Mouse (Mus musculus): Measurements from ENCODE around the gene Chadl. TPM values are rescaled to one million over a fixed set of nuclear protein-coding genes. Genes with fewer than 3 reads are reported as not detected.
"Not testable (repeated sequence)": the region's sequence is repeated elsewhere in the genome, so short reads cannot be mapped to it uniquely, and the experiment has no call there.

Chadl gene
- 1.7 TPM in 2 replicates for polyA plus RNA-seq (2012; rRNA removed)

- no peak for DNase-seq
Measured at GRCm38 (mm10) chr15:81697175-81697574, at the start of gene Chadl. TSS of gene Chadl (minus strand) at chr15:81697287.

GRCm38 (mm10) chr15:81745601-81746114 is 48.6 kb upstream of the Chadl start:
- Histone ChIP-seq H3K36me3 (ENCODE audit: control insufficient read depth, insufficient read depth, low read length) (no peaks in the 10 kb centered on the region), H3K27me3 (ENCODE audit: control insufficient read depth, insufficient read depth, low read length) (no peaks in the 10 kb centered on the region), H3K4me3 (ENCODE audit: control insufficient read depth, insufficient read depth, low read length) (peak overlapping the region; percentile 93), H3K4me1 (replicated peaks; ENCODE audit: control insufficient read depth, insufficient read depth, low read length) (peaks cover 8% of the 10 kb centered on the region), H3K27ac (ENCODE audit: control insufficient read depth, insufficient read depth, low read length) (0 out of 2 replicates have a peak overlapping the region, but pooled peaks have one; percentile 5)
- peak; percentile 68 for DNase-seq
- TF ChIP-seq CTCF (IDR thresholded peaks at IDR 0.05; ENCODE audit: borderline replicate concordance, control insufficient read depth, extremely low read depth, insufficient read depth, low read length, poor library complexity) (no peak), POLR2A (IDR thresholded peaks at IDR 0.05; ENCODE audit: control insufficient read depth, extremely low read depth, insufficient read depth, low read length, poor library complexity) (0 out of 2 replicates have a peak, but pooled peaks have one; percentile 27)
- under 1% methylated on average over 33 of the region's 33 CpGs for WGBS

More at GRCm38 (mm10) chr15:81697175-81697574, at the start of gene Chadl:
- Histone ChIP-seq H3K36me3 (ENCODE audit: control insufficient read depth, insufficient read depth, low read length) (no peaks in the 10 kb centered on the region), H3K4me3 (ENCODE audit: control insufficient read depth, insufficient read depth, low read length) (no peak within 1 kb of the TSS), H3K27ac (ENCODE audit: control insufficient read depth, insufficient read depth, low read length) (no peak within 1 kb of the TSS), H3K4me1 (replicated peaks; ENCODE audit: control insufficient read depth, insufficient read depth, low read length) (peaks cover 10% of the 10 kb centered on the region; the same call in 1 of the 2 replicates), H3K27me3 (ENCODE audit: control insufficient read depth, insufficient read depth, low read length) (peaks cover 3% of the 10 kb centered on the region; the same call in 1 of the 2 replicates)
- WGBS = 88% methylated on average over 7 of the region's 7 CpGs
- TF ChIP-seq POLR2A (IDR thresholded peaks at IDR 0.05; ENCODE audit: control insufficient read depth, extremely low read depth, insufficient read depth, low read length, poor library complexity) = no peak
- TF ChIP-seq CTCF (IDR thresholded peaks at IDR 0.05; ENCODE audit: borderline replicate concordance, control insufficient read depth, extremely low read depth, insufficient read depth, low read length, poor library complexity) = no peak

GRCm38 (mm10) chr15:81744992-81745600 is 48.0 kb upstream of the Chadl start, which contains the start of the genes Zc3h7b and Rangap1:
TSS of gene Zc3h7b (plus strand) at chr15:81745057.
TSS of gene Rangap1 (minus strand) at chr15:81745530.
- DNase-seq = peak; percentile 61
- no peak for TF ChIP-seq CTCF (IDR thresholded peaks at IDR 0.05; ENCODE audit: borderline replicate concordance, control insufficient read depth, extremely low read depth, insufficient read depth, low read length, poor library complexity)
- TF ChIP-seq POLR2A (IDR thresholded peaks at IDR 0.05; ENCODE audit: control insufficient read depth, extremely low read depth, insufficient read depth, low read length, poor library complexity) = no peak
- under 1% methylated on average over 63 of the region's 65 CpGs for WGBS

GRCm38 (mm10) chr15:81742368-81742767 is 45.3 kb upstream of the Chadl start:
- H3K27me3 ChIP-seq (ENCODE audit: control insufficient read depth, insufficient read depth, low read length); H3K27ac ChIP-seq (ENCODE audit: control insufficient read depth, insufficient read depth, low read length); H3K4me1 ChIP-seq (replicated peaks; ENCODE audit: control insufficient read depth, insufficient read depth, low read length); DNase-seq; H3K4me3 ChIP-seq (ENCODE audit: control insufficient read depth, insufficient read depth, low read length); H3K36me3 ChIP-seq (ENCODE audit: control insufficient read depth, insufficient read depth, low read length): not testable (repeated sequence)
- 33% methylated on average over 2 of the region's 2 CpGs for WGBS

More at GRCm38 (mm10) chr15:81744992-81745600, 48.0 kb upstream of the Chadl start, which contains the start of the genes Zc3h7b and Rangap1:
- Histone ChIP-seq H3K27ac (ENCODE audit: control insufficient read depth, insufficient read depth, low read length) (0 out of 2 replicates have a peak within 1 kb of the TSS, but pooled peaks have one; percentile 5), H3K27me3 (ENCODE audit: control insufficient read depth, insufficient read depth, low read length) (no peaks in the 10 kb centered on the region), H3K4me3 (ENCODE audit: control insufficient read depth, insufficient read depth, low read length) (peak within 1 kb of the TSS; percentile 93), H3K4me1 (replicated peaks; ENCODE audit: control insufficient read depth, insufficient read depth, low read length) (peaks cover 8% of the 10 kb centered on the region), H3K36me3 (ENCODE audit: control insufficient read depth, insufficient read depth, low read length) (no peaks in the 10 kb centered on the region)

GRCm38 (mm10) chr15:81739924-81740323 is 42.8 kb upstream of the Chadl start:
- 30% methylated on average over 2 of the region's 2 CpGs for WGBS

GRCm38 (mm10) chr15:81739296-81739695 is 42.2 kb upstream of the Chadl start:
- no peak overlapping the region for H3K4me3 ChIP-seq (ENCODE audit: control insufficient read depth, insufficient read depth, low read length)
- H3K4me1 ChIP-seq (replicated peaks; ENCODE audit: control insufficient read depth, insufficient read depth, low read length) = 0 out of 2 replicates have a peak, but pooled peaks cover 3% of the 10 kb centered on the region
- 94% methylated on average over 3 of the region's 3 CpGs for WGBS
- no peak for DNase-seq
- H3K36me3 ChIP-seq (ENCODE audit: control insufficient read depth, insufficient read depth, low read length) = no peaks in the 10 kb centered on the region
- TF ChIP-seq POLR2A (IDR thresholded peaks at IDR 0.05; ENCODE audit: control insufficient read depth, extremely low read depth, insufficient read depth, low read length, poor library complexity) = no peak
- H3K27me3 ChIP-seq (ENCODE audit: control insufficient read depth, insufficient read depth, low read length) = no peaks in the 10 kb centered on the region
- H3K27ac ChIP-seq (ENCODE audit: control insufficient read depth, insufficient read depth, low read length) = no peak overlapping the region

More at GRCm38 (mm10) chr15:81739924-81740323, 42.8 kb upstream of the Chadl start:
- Histone ChIP-seq H3K4me1 (replicated peaks; ENCODE audit: control insufficient read depth, insufficient read depth, low read length) (peaks cover 5% of the 10 kb centered on the region), H3K4me3 (ENCODE audit: control insufficient read depth, insufficient read depth, low read length) (no peak overlapping the region), H3K27ac (ENCODE audit: control insufficient read depth, insufficient read depth, low read length) (no peak overlapping the region), H3K36me3 (ENCODE audit: control insufficient read depth, insufficient read depth, low read length) (no peaks in the 10 kb centered on the region), H3K27me3 (ENCODE audit: control insufficient read depth, insufficient read depth, low read length) (no peaks in the 10 kb centered on the region)
- TF ChIP-seq POLR2A (IDR thresholded peaks at IDR 0.05; ENCODE audit: control insufficient read depth, extremely low read depth, insufficient read depth, low read length, poor library complexity) = no peak
- no peak for TF ChIP-seq CTCF (IDR thresholded peaks at IDR 0.05; ENCODE audit: borderline replicate concordance, control insufficient read depth, extremely low read depth, insufficient read depth, low read length, poor library complexity)
- DNase-seq = no peak
